Mouse (Mus musculus) liver, postnatal 0 days (tissue): Measurements from ENCODE around the gene H2afv. TPM values are rescaled to one million over a fixed set of nuclear protein-coding genes. Genes with fewer than 3 reads are reported as not detected.

ENCODE experiments used
- ATAC-seq: fragments of 200-750 bp; cut with Nextera tagmentation; 2 replicates; pipeline ENCODE4 v1.8.0; 2017; ENCODE audit warnings: mild to moderate bottlenecking, moderate library complexity
- DNase-seq: peaks from one replicate; pipeline ENCODE4 v3.0.0-alpha.2; 2016
- H3K27ac ChIP-seq: fragments of 300-500 bp; sonication (generic); 2 replicates; pipeline ENCODE4 v1.5.1; 2014; ENCODE audit warnings: antibody characterized with exemption, moderate library complexity, mild to moderate bottlenecking, low read depth
- H3K27me3 ChIP-seq: fragments of 300-500 bp; sonication (generic); 2 replicates; pipeline ENCODE4 v1.6.1; 2014; ENCODE audit warnings: low read length, control low read depth, mixed read lengths; ENCODE audit not compliant: insufficient read depth
- H3K36me3 ChIP-seq: fragments of 300-500 bp; sonication (generic); replicated peaks from 2 replicates; pipeline ENCODE4 v1.6.1; 2014; ENCODE audit warnings: mild to moderate bottlenecking, control low read depth, low read length, moderate library complexity, mixed read lengths; ENCODE audit not compliant: insufficient read depth
- H3K4me1 ChIP-seq: fragments of 300-500 bp; sonication (generic); 2 replicates; pipeline ENCODE4 v1.6.1; 2014; ENCODE audit warnings: antibody characterized with exemption, mild to moderate bottlenecking, control low read depth; ENCODE audit not compliant: insufficient read depth
- H3K4me2 ChIP-seq: fragments of 300-500 bp; sonication (generic); 2 replicates; pipeline ENCODE4 v1.6.1; 2014; ENCODE audit warnings: low read depth, mild to moderate bottlenecking, low read length, moderate library complexity, mixed read lengths
- H3K4me3 ChIP-seq: fragments of 300-500 bp; sonication (generic); 2 replicates; pipeline ENCODE4 v1.5.1; 2014; ENCODE audit warnings: low read depth, low read length
- H3K9ac ChIP-seq: fragments of 300-500 bp; sonication (generic); replicated peaks from 2 replicates; pipeline ENCODE4 v1.6.1; 2014; ENCODE audit warnings: mild to moderate bottlenecking, moderate library complexity
- H3K9me3 ChIP-seq: fragments of 300-500 bp; sonication (generic); 2 replicates; pipeline ENCODE4 v1.6.1; 2016; ENCODE audit warnings: mild to moderate bottlenecking, control low read depth, low read length, mixed read lengths
- CTCF ChIP-seq: sonication (generic); IDR thresholded peaks from 2 replicates; pipeline ENCODE4 v1.5.1; 2016; ENCODE audit warnings: antibody characterized with exemption, low read depth
- EP300 ChIP-seq: IDR thresholded peaks from 2 replicates; pipeline ENCODE4 v1.6.1; 2016; ENCODE audit warnings: antibody characterized with exemption, low read depth, mild to moderate bottlenecking
- WGBS: fragments of 180-500 bp; shearing (Covaris S2); extraction: QIAGEN DNeasy Blood & Tissue Kit; methylation state at CpG from one replicate; pipeline ENCODE4 v1.1.7; 2014; ENCODE audit not compliant: insufficient replicate concordance; 5-methylcytosine and 5-hydroxymethylcytosine counted together
- polyA plus RNA-seq: library from polyadenylated mRNA; unstranded; fragments of >200 nt; fragmentation: Nextera tagmentation; extraction: Ambion mirVana; gene quantifications from 2 replicates; pipeline ENCODE4 v1.2.1, GENCODE M21; 2015

The H2afv gene
- polyA plus RNA-seq, result 135 and 137 TPM in 2 replicates

- TF ChIP-seq EP300, result peak; percentile 74
- TF ChIP-seq CTCF, result peak; percentile 63
- WGBS, result under 1% methylated on average over 70 of the region's 80 CpGs
- H3K9me3 ChIP-seq, result no peaks in the 10 kb centered on the region
- peaks cover 4% of the 10 kb centered on the region; the same call in 1 of the 2 replicates for H3K4me1 ChIP-seq
- H3K27ac ChIP-seq, result peak within 1 kb of the TSS; percentile 90
- H3K36me3 ChIP-seq, result peaks cover 10% of the 10 kb centered on the region
- H3K4me3 ChIP-seq, result peak within 1 kb of the TSS; percentile 69
- H3K4me2 ChIP-seq, result peak within 1 kb of the TSS; percentile 82
- no peaks in the 10 kb centered on the region for H3K27me3 ChIP-seq
- ATAC-seq (peak; percentile 97), DNase-seq (peak; percentile 99)
- peak within 1 kb of the TSS; percentile 87 for H3K9ac ChIP-seq
Observed at GRCm38 (mm10) chr11:6444077-6444853, at the start of gene H2afv. H2afv (minus strand) TSS chr11:6444443.

GRCm38 (mm10) chr11:6489691-6490503 is 45.7 kb upstream of the H2afv start:
- peak; percentile 77 for DNase-seq

GRCm38 (mm10) chr11:6489257-6489656 is 45.0 kb upstream of the H2afv start:
- H3K27me3 ChIP-seq, result no peaks in the 10 kb centered on the region
- no peaks in the 10 kb centered on the region for H3K36me3 ChIP-seq
- H3K4me1 ChIP-seq, result peaks cover 2% of the 10 kb centered on the region; the same call in 1 of the 2 replicates
- no peak overlapping the region for H3K4me3 ChIP-seq
- TF ChIP-seq CTCF (no peak), EP300 (no peak)
- no peaks in the 10 kb centered on the region for H3K9me3 ChIP-seq
- WGBS, result 92% methylated on average over 7 of the region's 7 CpGs
- H3K27ac ChIP-seq, result no peak overlapping the region
- ATAC-seq, result no peak
- no peak overlapping the region for H3K9ac ChIP-seq
- DNase-seq, result no peak
- no peak overlapping the region for H3K4me2 ChIP-seq

More at GRCm38 (mm10) chr11:6489691-6490503, 45.7 kb upstream of the H2afv start:
- Histone ChIP-seq H3K36me3 (no peaks in the 10 kb centered on the region), H3K27me3 (no peaks in the 10 kb centered on the region), H3K4me2 (no peak overlapping the region), H3K4me1 (0 out of 2 replicates have a peak, but pooled peaks cover 2% of the 10 kb centered on the region), H3K27ac (no peak overlapping the region), H3K9ac (no peak overlapping the region), H3K9me3 (no peaks in the 10 kb centered on the region), H3K4me3 (no peak overlapping the region)
- no peak for TF ChIP-seq EP300
- peak; percentile 90 for TF ChIP-seq CTCF
- ATAC-seq, result peak; percentile 86
- 38% methylated on average over 6 of the region's 6 CpGs for WGBS

DNA sequence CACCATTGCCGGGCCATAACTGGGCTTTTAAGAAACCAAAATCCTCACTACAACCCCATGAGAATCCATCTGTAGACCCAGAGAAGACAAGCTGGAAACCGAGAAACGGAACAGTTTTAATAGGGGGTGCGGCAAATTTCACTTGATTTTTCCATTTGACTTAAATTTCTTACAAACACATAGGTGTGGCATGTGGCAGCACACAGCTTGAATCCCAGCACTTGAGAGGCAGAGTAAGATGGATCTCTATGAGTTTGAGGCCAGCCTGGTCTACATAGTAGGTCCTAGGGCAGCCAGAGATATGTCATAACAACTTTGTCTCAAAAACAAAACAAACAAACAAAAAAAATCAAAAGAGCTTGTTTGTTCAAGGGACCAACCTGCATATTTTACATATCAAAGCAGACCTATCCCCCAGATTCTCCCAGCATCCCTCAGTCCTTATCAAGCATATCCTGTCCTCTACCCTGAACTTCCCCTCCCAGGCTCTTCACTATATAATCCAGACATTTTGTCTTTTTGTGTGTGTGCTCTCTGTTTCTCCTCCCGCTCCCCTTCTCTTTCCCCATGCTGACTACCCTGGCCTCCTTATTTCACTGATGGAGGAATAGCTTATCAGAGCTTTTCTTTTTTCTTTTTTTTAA is 43.9 kb upstream of the H2afv start:
- no peak overlapping the region for H3K4me3 ChIP-seq
- no peak for DNase-seq
- no peaks in the 10 kb centered on the region for H3K9me3 ChIP-seq
- ATAC-seq, result no peak
- H3K4me2 ChIP-seq, result no peak overlapping the region
- no peaks in the 10 kb centered on the region for H3K27me3 ChIP-seq
- TF ChIP-seq EP300, result no peak
- no peak for TF ChIP-seq CTCF
- H3K4me1 ChIP-seq, result peaks cover 2% of the 10 kb centered on the region; the same call in 1 of the 2 replicates
- H3K9ac ChIP-seq, result no peak overlapping the region
- WGBS, result 87% methylated on average over 5 of the region's 5 CpGs
- H3K36me3 ChIP-seq, result no peaks in the 10 kb centered on the region
- H3K27ac ChIP-seq, result no peak overlapping the region

- no peaks in the 10 kb centered on the region for H3K9me3 ChIP-seq
- no peak for TF ChIP-seq CTCF
- no peak for TF ChIP-seq EP300
- no peaks in the 10 kb centered on the region for H3K36me3 ChIP-seq
- H3K27me3 ChIP-seq, result no peaks in the 10 kb centered on the region
- H3K4me1 ChIP-seq, result peaks cover 2% of the 10 kb centered on the region; the same call in 1 of the 2 replicates
- no peak overlapping the region for H3K27ac ChIP-seq
- no peak overlapping the region for H3K4me2 ChIP-seq
- H3K4me3 ChIP-seq, result no peak overlapping the region
- H3K9ac ChIP-seq, result no peak overlapping the region
- DNase-seq, result no peak
- ATAC-seq, result no peak
- 54% methylated on average over 7 of the region's 7 CpGs for WGBS
Observed at GRCm38 (mm10) chr11:6487496-6487895, 43.3 kb upstream of the H2afv start.

- ATAC-seq, result no peak
- no peak overlapping the region for H3K9ac ChIP-seq
- peaks cover 2% of the 10 kb centered on the region; the same call in 1 of the 2 replicates for H3K4me1 ChIP-seq
- no peaks in the 10 kb centered on the region for H3K27me3 ChIP-seq
- H3K9me3 ChIP-seq, result no peaks in the 10 kb centered on the region
- H3K4me2 ChIP-seq, result no peak overlapping the region
- no peaks in the 10 kb centered on the region for H3K36me3 ChIP-seq
- 64% methylated on average over 6 of the region's 6 CpGs for WGBS
- TF ChIP-seq EP300, result no peak
- TF ChIP-seq CTCF, result no peak
- H3K4me3 ChIP-seq, result no peak overlapping the region
- no peak for DNase-seq
- no peak overlapping the region for H3K27ac ChIP-seq
Observed at GRCm38 (mm10) chr11:6486916-6487315, 42.7 kb upstream of the H2afv start.
